Mouse (Mus musculus) MEL (cell line): Measurements from ENCODE around the gene Rbck1.

Experiments used
- CTCF ChIP-seq, 3 experiments: IDR thresholded peaks in 2 of 3; conservative IDR thresholded peaks in 1 of 3; 2 replicates each; pipeline ENCODE4 v1.5.1; 2011 to 2012; ENCODE audit warnings: low read length in 3 of 3, low read depth in 2 of 3, mild to moderate bottlenecking in 2 of 3, improper control_type of control experiment in 1 of 3, inconsistent platforms in 1 of 3, mixed read lengths in 1 of 3, moderate library complexity in 1 of 3; ENCODE audit not compliant: control insufficient read depth in 1 of 3, insufficient read depth in 1 of 3, poor library complexity in 1 of 3, severe bottlenecking in 1 of 3
- EP300 ChIP-seq, 2 experiments: IDR thresholded peaks; 2 replicates each; pipeline ENCODE4 v1.6.1; 2011; ENCODE audit warnings: improper control_type of control experiment in 2 of 2, low read length in 2 of 2, low read depth in 1 of 2, mild to moderate bottlenecking in 1 of 2
- ETS1 ChIP-seq: IDR thresholded peaks from 2 replicates; pipeline ENCODE4 v1.6.1; 2012; ENCODE audit warnings: low read depth, mild to moderate bottlenecking, inconsistent platforms, low read length, improper control_type of control experiment, moderate library complexity
- MAZ ChIP-seq: IDR thresholded peaks from 2 replicates; pipeline ENCODE4 v1.6.1; 2012; ENCODE audit warnings: low read depth, mild to moderate bottlenecking, inconsistent platforms, low read length, improper control_type of control experiment
- MXI1 ChIP-seq: IDR thresholded peaks from 2 replicates; pipeline ENCODE4 v1.6.1; 2011; ENCODE audit warnings: mild to moderate bottlenecking, low read depth, low read length, improper control_type of control experiment
- MYB ChIP-seq: IDR thresholded peaks from 2 replicates; pipeline ENCODE4 v1.6.1; 2011; ENCODE audit warnings: mild to moderate bottlenecking, low read depth, low read length, improper control_type of control experiment
- POLR2A ChIP-seq, 2 experiments: IDR thresholded peaks; 2 replicates each; pipeline ENCODE4 v1.6.1; 2011 to 2012; ENCODE audit warnings: low read length in 2 of 2, mild to moderate bottlenecking in 2 of 2, control low read depth in 1 of 2, improper control_type of control experiment in 1 of 2, low read depth in 1 of 2, moderate library complexity in 1 of 2; ENCODE audit not compliant: control insufficient read depth in 1 of 2, insufficient read depth in 1 of 2, poor library complexity in 1 of 2
- RAD21 ChIP-seq: IDR thresholded peaks from 2 replicates; pipeline ENCODE4 v1.6.1; 2011; ENCODE audit warnings: mild to moderate bottlenecking, low read depth, low read length, improper control_type of control experiment
- SMC3 ChIP-seq: IDR thresholded peaks from 2 replicates; pipeline ENCODE4 v1.6.1; 2011; ENCODE audit warnings: low read depth, low read length, improper control_type of control experiment
- UBTF ChIP-seq: IDR thresholded peaks from 2 replicates; pipeline ENCODE4 v1.6.1; 2012; ENCODE audit warnings: low read depth, mild to moderate bottlenecking, inconsistent platforms, low read length, improper control_type of control experiment, moderate library complexity, borderline replicate concordance; ENCODE audit not compliant: insufficient read depth
- USF1 ChIP-seq: IDR thresholded peaks from 2 replicates; pipeline ENCODE4 v1.6.1; 2014; ENCODE audit warnings: low read depth, mild to moderate bottlenecking, inconsistent platforms, low read length, improper control_type of control experiment, moderate library complexity

DNA sequence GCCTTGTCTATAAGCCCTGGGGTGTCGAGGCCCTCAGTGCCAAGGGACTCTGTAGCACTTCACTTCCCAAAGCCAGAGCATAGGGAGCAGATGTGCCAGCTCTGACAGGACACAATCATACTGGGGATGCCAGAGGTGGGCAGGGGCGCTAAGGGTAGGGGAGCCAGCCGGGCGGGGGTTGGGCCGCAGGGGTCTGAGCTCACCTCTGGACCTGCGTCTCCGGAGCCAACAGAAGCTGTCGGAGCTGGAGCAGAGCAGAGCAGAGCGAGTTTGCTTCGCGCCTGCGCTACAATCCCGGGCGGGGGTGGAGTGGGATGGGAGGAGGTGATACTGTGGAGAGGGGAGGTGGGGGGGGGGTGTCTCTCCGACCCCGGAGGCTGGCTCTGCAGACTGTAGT lies 43.9 kb upstream of the Rbck1 start, which contains the start of gene Nrsn2:
- no peak for TF ChIP-seq POLR2A (IDR thresholded peaks at IDR 0.05; ENCODE audit: control insufficient read depth in 1 of 2, insufficient read depth in 1 of 2, low read depth in 1 of 2, low read length in 2 of 2, poor library complexity in 1 of 2)
- TF ChIP-seq RAD21, result no peak
- no peak for TF ChIP-seq MYB
- TF ChIP-seq CTCF (IDR thresholded peaks at IDR 0.05 in 2 of 3, conservative IDR thresholded peaks at IDR 0.05 in 1 of 3; ENCODE audit: control insufficient read depth in 1 of 3, insufficient read depth in 1 of 3, low read depth in 2 of 3, low read length in 3 of 3, poor library complexity in 1 of 3, severe bottlenecking in 1 of 3), result no peak
- no peak for TF ChIP-seq SMC3
- TF ChIP-seq EP300 (IDR thresholded peaks at IDR 0.05; ENCODE audit: low read depth in 1 of 2, low read length in 2 of 2), result no peak
- no peak for TF ChIP-seq ETS1
- no peak for TF ChIP-seq MAZ
- no peak for TF ChIP-seq USF1
- no peak for TF ChIP-seq MXI1
- TF ChIP-seq UBTF, result no peak
